Mouse (Mus musculus): ENCODE measurements around the gene Olfml2b. TPM values are rescaled to one million over a fixed set of nuclear protein-coding genes. Genes with fewer than 3 reads are reported as not detected.
A peak's percentile ranks its signal among the peaks of the same experiment; 100 is the strongest.

The Olfml2b gene
- 5.4 and 5.9 TPM in 2 replicates for total RNA-seq (2015; ENCODE audit: low replicate concordance)
- total RNA-seq (2017; ENCODE audit: low replicate concordance) = 5.2 and 13.3 TPM in 2 replicates

- no peak for ATAC-seq (replicated peaks; ENCODE audit: low FRiP score, poor library complexity, severe bottlenecking)
Observed at GRCm38 (mm10) chr1:170644255-170645205, at the start of gene Olfml2b. Olfml2b (plus strand) TSS chr1:170644532.

- ATAC-seq (replicated peaks; ENCODE audit: low FRiP score, poor library complexity, severe bottlenecking) = no peak
Observed at GRCm38 (mm10) chr1:170594575-170594974, 49.8 kb upstream of the Olfml2b start.

DNA sequence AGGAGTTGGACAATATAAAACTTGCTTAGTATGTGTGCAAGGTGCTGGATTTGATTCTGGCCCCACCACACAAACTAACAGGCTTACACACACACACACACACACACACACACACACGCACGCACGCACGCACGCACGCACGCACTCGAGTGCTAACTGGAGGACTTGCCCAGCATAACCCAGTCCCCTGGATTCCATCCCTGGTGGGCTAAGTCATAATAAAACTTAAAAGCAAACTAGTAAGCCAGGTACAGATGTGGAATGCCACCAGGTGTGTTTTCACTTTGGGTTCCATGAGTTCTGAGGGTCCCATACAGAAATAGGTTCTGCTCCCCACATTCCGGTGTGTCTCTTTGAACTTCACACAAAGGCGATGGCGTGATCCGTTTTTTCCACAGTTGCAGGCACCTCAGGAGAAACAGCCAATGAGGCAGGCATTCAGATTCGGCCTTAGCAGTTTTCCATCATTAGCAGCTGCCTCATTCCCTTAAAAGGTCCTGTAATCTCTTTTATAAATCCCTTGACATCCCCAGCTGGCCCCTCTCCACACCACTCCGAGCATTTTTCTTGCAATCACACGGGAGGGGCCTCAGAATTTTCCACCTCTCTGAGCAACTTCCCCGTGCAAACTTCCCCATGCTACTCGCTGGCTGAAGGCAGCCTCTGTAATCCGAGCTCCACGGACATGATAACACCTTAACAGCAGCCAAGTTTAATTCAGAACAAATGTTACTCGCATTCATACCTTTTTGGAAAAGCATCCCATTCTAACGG, 38.9 kb upstream of the Olfml2b start:
- ATAC-seq (replicated peaks; ENCODE audit: low FRiP score, poor library complexity, severe bottlenecking) = no peak

- no peak for ATAC-seq (replicated peaks; ENCODE audit: low FRiP score, poor library complexity, severe bottlenecking)
Observed at GRCm38 (mm10) chr1:170607231-170607917, 37.0 kb upstream of the Olfml2b start.

DNA sequence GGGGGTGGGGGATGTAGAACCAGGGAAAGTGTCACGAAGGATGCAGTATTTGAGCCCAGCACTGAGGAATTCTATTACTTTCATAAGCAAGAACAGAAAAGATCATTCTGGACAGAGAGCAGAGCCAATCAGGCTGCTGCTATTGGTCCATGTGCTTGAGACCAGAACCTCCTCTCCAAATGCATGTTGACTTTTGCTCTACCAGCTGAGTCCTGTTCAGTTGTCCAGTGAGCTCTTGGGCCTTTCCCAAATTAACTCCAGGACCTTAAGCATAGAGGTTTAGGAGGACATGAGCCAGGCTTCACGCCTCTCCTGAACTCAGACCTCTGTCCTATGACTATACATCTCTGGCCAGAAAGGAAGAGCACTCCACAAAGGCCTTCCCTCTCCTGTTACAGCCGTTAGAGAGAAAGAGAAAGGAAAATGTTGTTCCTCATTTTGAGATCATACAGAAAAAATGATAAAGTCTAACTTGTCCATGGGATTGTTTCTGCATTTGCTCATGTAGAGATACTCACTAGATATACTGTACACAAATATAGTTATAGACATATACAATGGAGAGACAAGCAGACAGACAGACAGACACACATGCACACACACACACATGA, 35.8 kb upstream of the Olfml2b start:
- ATAC-seq (replicated peaks; ENCODE audit: low FRiP score, poor library complexity, severe bottlenecking) = no peak

GRCm38 (mm10) chr1:170609872-170610271, 34.5 kb upstream of the Olfml2b start:
- peak; percentile 68 for ATAC-seq (replicated peaks; ENCODE audit: low FRiP score, poor library complexity, severe bottlenecking)

GRCm38 (mm10) chr1:170610289-170610688, 34.0 kb upstream of the Olfml2b start:
- peak; percentile 93 for ATAC-seq (replicated peaks; ENCODE audit: low FRiP score, poor library complexity, severe bottlenecking)

DNA sequence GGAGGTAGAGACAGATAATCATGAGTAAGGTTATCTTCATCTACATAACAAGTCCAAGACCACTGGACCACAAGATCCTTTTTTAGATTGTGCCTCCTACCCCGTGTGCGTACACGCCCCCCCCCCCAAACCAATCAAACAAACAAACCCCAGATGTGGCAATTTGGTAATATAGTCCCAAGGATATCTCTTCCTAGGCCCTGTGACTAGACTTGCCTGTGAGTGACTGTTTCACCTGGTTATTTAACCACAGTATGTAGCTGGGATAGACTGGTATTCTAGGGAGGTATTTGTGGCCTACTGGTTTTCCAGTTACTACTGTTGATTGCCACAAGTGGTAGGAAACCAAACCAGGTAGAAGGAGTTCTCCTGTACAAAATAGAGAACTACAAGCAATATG, 33.6 kb upstream of the Olfml2b start:
- peak; percentile 44 for ATAC-seq (replicated peaks; ENCODE audit: low FRiP score, poor library complexity, severe bottlenecking)

DNA sequence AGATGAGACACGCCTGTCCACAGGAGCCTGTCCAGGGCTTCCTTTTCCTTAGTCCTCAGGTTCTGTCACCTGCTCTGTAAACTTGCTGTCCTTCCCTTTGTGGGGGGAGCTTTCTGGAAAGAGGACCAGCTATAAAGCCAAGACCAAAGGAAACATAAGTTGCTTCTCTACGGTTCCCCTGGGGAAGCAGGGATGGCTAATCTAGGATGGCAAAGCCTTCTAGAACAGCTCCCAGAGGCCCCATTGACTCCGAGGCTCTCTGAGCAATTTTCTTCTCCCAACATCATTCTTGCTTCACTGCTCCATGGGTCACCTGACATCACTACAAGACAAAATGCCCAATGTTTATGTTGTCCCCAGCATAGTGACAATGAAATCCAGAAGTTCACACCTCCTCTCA, 32.7 kb upstream of the Olfml2b start:
- no peak for ATAC-seq (replicated peaks; ENCODE audit: low FRiP score, poor library complexity, severe bottlenecking)

DNA sequence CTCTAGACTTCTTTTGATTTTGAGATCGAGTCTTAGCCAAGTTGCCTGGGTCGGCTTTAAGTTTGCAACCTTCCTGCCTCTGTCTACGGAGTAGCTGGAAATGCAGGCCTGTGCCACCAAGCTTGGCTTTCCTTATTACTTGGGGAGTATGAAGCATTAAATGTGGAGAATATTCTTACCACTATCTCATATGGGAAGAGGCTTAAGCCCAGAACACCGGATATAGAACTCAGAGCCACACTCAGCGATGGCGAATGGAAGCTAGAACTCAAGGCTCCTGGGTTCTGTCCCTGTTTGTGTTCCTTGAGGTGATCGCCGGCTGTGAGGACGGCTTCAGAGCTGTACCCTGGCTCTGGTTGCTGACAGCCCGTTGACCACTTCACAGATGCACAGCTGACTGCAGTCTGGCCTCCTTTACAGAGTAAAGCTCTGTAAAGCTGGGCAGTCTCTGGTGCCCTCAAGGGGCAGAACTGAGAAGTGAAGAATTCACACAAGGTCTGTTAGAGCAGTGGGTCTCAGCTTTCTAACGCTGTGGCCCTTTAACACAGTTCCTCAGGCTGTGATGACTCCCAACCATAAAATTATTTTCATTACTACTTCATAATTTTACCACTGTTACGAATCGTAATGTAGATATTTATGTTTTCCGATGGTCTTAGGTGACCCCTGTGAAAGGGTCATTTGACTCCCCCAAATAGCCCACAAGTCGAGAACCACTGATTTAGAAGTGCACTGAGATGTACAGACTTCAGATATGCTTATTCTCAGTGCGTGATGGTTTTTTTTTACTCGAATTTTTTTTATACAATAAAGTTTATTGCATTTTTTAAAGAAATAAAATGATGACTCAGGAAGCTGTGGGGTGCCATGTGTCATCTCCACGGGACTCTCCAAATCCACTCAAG, 31.1 kb upstream of the Olfml2b start:
- ATAC-seq (replicated peaks; ENCODE audit: low FRiP score, poor library complexity, severe bottlenecking) = peak; percentile 57

DNA sequence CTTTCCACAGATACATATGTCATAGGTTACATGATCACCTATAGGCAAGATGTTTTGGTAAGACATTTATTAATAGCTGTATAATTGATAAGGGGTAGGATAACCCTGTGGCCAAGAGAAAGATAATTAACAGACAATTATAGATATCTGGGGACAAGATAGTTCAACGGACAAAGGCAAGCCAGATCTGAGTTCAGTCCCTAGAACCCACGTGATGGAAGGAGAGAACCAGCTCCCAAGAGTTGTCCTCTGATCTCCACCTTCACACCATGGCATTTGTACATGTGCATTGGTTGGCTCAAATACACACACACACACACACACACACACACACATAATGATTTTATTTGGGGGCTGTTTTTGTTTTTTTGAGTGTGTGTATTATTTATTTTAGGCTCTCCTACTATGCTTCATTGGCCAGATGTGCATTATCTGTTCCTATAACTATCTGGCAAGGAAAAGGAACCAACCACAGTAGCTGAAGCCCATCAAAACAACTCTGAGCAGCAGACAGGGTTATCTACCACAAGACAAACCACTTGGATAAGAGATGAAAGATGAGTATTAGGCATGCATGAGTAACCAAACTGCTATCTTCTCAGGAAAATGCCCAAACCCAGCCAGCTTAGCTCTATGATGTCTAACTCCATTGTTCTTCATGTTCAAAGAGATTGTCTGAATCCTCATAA, 24.5 kb upstream of the Olfml2b start:
- no peak for ATAC-seq (replicated peaks; ENCODE audit: low FRiP score, poor library complexity, severe bottlenecking)

- peak; percentile 98 for ATAC-seq (replicated peaks; ENCODE audit: low FRiP score, poor library complexity, severe bottlenecking)
Observed at GRCm38 (mm10) chr1:170622934-170623333, 21.4 kb upstream of the Olfml2b start.

- ATAC-seq (replicated peaks; ENCODE audit: low FRiP score, poor library complexity, severe bottlenecking) = peak; percentile 40; the same call in 1 of the 2 replicates
Observed at GRCm38 (mm10) chr1:170623432-170623831, 20.9 kb upstream of the Olfml2b start.

DNA sequence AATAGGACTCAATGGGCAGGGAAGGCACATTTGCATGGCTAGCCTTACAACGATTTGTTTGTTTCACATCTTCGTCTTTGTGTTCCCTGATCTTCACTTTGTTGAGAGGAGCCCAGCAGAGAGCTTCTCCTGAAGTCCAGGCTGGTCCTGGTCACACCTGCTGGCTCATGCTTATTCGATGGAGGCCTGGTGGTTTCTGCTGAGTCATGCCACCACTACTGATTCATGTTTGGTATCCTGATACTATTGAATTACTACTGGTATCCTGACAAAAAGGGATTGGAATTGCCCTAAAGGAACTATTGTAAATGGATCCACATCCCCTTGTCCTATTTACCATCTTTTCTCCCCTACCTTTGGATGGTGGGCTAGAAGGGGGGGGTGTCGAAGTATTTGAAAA, 13.8 kb upstream of the Olfml2b start:
- ATAC-seq (replicated peaks; ENCODE audit: low FRiP score, poor library complexity, severe bottlenecking) = peak; percentile 77

- ATAC-seq (replicated peaks; ENCODE audit: low FRiP score, poor library complexity, severe bottlenecking) = no peak
Observed at GRCm38 (mm10) chr1:170631571-170631970, 12.8 kb upstream of the Olfml2b start.

GRCm38 (mm10) chr1:170632385-170632784, 11.9 kb upstream of the Olfml2b start:
- ATAC-seq (replicated peaks; ENCODE audit: low FRiP score, poor library complexity, severe bottlenecking) = peak; percentile 96

- no peak for ATAC-seq (replicated peaks; ENCODE audit: low FRiP score, poor library complexity, severe bottlenecking)
Observed at GRCm38 (mm10) chr1:170632856-170633255, 11.5 kb upstream of the Olfml2b start.

DNA sequence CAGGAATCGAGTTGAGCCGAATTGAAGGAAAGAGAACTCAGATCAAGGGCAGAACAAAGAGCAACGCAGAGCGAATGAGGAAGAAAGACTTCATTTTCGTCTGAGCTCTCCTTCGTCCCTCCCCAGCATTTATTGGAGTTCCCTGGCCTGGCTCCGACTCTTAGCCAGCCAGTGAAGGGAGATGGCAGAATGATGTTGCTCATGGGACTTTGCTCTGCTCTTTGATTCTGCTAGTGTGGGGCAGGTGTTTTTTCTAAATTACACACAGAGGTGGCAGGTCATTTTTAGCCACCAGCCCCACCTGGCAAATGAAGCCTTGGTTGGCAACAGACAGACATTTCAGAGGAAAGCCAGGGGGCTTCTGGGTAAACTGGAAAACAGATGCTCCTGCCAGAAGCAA, 5.4 kb upstream of the Olfml2b start:
- no peak for ATAC-seq (replicated peaks; ENCODE audit: low FRiP score, poor library complexity, severe bottlenecking)
